Mouse (Mus musculus) thymus, postnatal 14 days (tissue): Measurements from ENCODE around the gene 1810009A15Rik.
"Not testable (repeated sequence)": the region's sequence is repeated elsewhere in the genome, so short reads cannot be mapped to it uniquely, and the experiment has no call there.

ENCODE experiments used
- DNase-seq: peaks from one replicate; pipeline ENCODE4 v3.0.0; 2021

Gene 1810009A15Rik

DNA sequence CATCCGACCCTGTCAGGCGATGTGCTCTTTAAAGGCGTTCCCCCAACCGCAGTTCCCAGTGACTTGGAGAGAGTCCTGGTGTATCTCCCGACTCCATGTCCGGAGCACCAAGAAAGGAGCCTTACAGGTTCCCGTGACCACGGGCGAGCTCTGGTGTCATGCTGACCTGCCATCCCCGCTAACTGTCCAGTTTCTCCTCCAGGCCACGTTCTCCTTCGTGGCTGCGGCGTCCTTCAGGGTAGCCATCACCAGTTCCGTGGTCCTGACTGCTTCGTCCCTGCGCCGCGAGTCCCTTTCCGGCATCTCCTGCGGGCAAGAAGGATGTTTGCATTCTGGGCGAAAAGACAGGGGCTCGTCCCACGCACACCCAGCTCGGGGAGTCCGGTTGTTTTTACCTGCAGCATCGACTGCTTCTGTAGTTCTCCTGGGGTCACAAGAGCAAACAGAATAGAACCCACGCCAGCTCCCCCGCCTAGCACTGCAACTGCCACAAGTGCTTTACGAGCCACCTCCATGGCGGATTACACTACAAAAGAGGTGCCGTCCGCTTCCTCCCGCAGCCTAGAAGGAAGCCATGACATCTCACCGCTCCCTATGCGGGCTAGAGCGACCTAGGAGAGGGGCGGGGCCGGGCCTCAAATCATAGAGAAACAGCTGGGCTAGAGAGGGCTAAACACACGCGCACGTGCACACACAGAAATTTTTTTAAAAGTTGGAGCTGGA is 8.2 kb upstream of the 1810009A15Rik start, which contains the start of gene Uqcc3:
Gene Uqcc3, minus strand, starts transcription at position 613 of the 723 bp plus-strand sequence.
- peak; percentile 94 for DNase-seq

DNA sequence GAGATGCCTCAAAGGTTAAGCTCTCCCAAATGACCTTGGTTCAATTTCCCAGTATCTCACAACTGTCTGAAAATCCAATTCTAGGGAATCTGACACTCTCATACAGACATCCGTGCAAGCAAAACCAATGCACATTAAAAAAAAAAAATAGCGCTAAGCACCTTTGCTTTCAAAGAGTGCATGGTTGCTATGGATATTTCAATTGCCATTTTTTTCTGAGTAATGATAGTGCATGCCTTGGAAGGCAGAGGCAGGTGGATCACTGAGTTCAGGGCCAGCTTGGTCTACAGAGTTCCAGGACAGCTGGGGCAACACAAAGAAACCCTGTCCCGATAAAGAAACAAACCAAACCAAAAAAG is 7.6 kb upstream of the 1810009A15Rik start:
- no peak for DNase-seq

- no peak for DNase-seq
Measured at GRCm38 (mm10) chr19:8883616-8884015, 5.0 kb upstream of the 1810009A15Rik start, which contains the start of the genes Lbhd1 and Gm49403. Lbhd1 (plus strand) TSS chr19:8883732. Gm49403 (plus strand) TSS chr19:8883930.

GRCm38 (mm10) chr19:8886916-8887584 is 1.6 kb upstream of the 1810009A15Rik start:
- no peak for DNase-seq

DNA sequence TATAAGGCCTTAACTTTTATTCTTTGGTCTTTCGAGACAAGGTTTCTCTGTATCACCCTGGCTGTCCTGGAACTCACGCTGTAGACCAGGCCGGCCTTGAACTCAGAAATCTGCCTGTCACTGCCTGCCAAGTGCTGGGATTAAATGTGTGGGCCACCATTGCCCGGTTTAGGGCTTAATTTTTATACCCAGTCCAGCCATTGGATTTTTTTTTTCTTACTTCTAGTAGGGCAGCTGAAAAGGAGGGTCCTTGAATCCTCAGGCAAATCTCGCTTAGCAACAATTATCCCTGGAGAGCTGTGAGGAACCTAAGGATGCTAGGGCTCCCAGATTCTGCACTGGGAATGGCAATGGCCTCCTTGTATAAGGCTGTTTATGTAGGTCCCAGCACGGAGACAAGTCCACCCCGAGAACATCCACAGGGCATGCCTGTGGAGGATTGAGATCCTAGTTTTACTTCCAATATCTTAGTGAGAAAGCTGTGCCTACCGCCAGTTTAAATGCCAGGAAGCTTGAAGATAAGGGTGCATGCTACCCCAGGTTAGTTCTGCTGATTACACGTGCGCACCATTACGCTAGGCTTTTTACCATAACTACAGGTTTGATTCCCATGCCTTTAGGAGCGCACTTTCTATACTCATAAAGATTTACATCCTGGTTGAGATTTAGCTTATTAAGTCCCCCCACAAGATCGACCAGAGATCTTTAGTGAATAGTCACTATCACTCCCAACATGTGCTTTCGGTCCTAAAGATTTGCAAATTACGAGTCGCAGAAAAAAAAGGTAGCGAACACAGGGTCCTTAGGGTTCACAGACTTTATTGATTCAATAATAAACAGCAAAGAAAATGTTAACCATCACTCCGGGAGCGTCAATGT is 829 bp upstream of the 1810009A15Rik start:
- DNase-seq: no peak

- peak; percentile 88 for DNase-seq
Measured at GRCm38 (mm10) chr19:8892829-8893766, 4.4 kb downstream of the 1810009A15Rik start, which contains the start of gene Ints5. Ints5 (plus strand) TSS chr19:8893005.

DNA sequence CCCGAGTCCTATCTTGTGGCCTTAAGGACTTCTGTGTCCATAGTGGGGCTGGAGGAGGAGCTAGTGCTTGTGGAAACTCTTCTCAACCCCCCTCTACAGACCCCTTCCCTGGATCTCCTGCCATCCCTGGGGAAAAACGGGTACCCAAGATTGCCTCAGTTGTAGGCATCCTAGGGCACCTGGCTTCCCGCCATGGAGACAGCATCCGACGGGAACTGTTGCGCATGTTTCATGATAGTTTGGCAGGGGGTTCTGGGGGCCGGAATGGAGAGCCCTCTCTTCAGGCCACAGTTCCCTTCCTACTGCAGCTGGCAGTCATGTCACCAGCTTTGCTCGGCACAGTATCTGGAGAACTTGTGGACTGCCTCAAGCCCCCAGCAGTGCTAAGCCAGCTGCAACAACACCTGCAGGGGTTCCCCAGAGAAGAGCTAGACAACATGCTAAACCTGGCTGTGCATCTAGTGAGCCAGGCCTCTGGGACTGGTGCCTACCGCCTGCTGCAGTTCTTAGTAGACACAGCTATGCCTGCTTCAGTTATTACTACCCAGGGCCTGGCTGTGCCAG is 6.8 kb downstream of the 1810009A15Rik start:
- DNase-seq: no peak

DNA sequence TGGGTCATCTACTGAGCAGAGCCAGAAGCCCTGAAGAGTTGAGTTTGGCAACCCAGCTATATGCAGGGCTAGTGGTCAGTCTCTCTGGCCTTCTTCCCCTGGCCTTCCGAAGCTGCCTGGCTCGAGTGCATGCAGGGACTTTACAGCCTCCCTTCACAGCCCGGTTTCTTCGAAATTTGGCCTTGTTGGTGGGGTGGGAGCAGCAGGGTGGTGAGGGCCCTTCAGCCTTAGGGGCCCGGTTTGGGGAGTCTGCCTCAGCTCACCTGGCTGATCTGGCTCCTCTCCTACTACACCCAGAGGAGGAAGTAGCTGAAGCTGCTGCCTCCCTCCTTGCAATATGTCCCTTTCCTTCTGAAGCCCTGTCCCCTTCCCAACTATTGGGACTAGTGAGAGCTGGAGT is 7.6 kb downstream of the 1810009A15Rik start:
- DNase-seq: not testable (repeated sequence)

DNA sequence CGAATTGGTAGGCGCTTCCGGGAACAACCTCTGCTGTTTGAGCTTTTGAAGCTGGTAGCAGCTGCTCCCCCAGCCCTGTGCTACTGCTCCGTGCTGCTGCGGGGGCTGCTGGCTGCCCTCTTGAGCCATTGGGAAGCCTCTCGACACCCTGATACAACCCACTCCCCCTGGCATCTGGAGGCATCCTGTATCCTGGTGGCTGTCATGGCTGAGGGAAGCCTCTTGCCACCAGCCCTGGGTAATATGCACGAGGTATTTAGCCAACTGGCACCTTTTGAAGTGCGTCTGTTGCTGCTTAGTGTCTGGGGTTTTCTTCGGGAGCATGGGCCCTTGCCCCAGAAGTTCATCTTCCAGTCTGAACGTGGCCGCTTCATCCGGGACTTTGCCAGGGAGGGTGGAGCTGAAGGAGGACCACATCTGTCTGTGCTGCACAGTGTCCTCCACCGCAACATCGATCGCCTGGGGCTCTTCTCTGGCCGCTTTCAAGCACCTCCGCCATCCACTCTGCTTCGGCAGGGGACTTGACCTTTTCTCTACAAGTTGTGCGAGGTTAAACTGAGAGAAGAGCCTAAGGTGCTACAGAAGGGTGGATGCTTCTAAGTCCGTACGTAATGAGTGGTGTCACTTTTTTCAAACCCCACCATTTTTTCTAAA is 8.7 kb downstream of the 1810009A15Rik start:
- DNase-seq: peak; percentile 37

GRCm38 (mm10) chr19:8897865-8898495 is 9.3 kb downstream of the 1810009A15Rik start, which contains the start of gene Ganab:
Ganab (plus strand) TSS chr19:8898071.
- peak; percentile 96 for DNase-seq

- peak; percentile 31 for DNase-seq
Measured at GRCm38 (mm10) chr19:8898576-8898975, 9.9 kb downstream of the 1810009A15Rik start.

DNA sequence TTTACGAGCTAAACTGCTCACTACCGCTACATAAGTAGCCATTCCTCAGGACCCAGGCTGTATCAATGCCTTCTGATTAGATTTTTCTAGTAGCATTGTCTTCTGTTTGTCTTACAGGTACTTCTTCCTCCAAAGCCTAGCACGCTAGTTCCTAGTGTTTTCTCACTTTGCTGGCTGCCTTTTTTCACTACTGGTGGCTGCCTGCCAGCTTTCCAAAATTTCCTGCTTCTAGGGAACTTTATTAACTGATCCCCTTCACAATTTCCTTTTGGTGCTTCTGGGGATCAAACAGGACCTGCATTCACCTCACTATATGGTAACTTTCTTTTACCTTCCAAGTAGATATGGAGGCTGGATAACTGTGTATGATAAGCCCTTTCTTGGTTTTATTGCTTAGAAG is 10.4 kb downstream of the 1810009A15Rik start:
- DNase-seq: no peak

DNA sequence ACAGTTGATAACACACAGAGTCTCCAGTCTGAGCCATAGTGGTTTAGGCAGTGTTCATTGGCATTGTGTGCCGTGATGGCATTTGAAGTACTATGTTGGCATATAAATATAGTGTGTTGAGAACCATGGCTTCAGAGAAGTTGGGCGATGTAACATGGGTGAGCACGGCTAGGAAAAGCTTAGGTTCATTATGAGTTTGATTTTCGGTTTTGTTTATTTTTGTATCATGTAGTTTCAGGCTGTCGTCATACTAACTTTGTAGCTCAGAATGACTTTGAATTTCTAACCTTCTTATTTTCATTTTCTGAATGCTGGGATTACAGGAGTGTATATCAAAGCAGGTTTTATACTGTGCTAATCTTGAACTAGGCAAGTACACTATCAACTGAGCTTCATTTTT is 14.8 kb downstream of the 1810009A15Rik start:
- DNase-seq: no peak

DNA sequence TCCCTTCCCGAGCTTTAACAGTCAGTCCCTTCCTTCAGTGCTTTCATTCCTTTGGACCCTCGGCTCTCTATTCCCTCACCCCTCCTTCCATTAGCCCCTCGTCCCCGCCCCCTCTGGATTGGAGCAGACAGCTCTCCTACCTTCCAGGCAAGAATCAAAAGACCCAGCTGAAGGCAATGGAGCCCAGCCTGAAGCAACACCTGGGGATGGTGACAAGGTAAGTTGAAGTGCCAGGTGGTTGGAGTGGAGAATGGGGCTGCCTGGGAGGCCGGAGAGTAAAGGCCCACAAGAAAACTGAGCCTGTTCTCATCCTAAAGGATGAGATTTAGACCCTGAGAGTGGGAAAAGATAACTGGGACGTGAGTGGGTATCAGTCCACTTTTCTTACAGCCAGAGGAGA is 19.9 kb downstream of the 1810009A15Rik start:
- DNase-seq: no peak

DNA sequence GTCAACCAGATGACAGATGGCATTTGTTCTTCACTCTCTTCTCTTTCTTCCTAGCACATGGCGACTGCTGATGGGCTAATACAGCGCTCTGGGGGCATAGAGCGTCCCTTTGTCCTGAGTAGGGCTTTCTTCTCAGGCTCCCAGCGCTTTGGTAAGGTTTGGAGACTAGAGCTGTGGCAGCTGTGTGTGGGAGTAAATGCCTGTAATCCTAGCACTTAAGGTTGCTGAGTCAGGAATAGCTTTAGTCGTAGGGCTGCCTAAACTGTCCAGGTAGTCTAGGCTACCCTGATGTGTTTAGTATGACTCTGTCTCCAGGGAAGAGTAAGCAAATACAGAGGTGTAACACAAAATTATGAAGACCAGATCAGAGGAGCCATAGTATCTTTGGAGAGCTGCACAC is 23.2 kb downstream of the 1810009A15Rik start:
- DNase-seq: no peak

GRCm38 (mm10) chr19:8914212-8914611 is 25.6 kb downstream of the 1810009A15Rik start:
- no peak for DNase-seq

DNA sequence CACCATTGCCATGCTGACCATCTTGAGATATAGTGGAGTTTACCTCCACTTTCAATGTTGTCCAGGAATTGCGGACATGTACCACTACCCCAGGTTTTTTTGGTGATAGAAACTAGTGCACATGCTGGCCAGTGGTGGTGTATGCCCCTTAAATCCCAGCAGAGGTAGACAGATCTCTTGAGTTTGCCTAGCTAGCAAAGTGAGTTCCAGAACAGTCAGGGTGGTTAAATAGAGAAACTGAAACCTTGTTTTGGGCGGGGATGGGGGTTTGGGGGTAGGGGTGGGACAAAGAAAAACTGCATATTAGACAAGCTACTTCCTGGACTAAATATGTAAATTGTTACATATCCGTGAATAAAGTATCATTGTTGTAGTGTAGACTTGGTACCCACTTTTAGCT is 30.3 kb downstream of the 1810009A15Rik start:
- no peak for DNase-seq

DNA sequence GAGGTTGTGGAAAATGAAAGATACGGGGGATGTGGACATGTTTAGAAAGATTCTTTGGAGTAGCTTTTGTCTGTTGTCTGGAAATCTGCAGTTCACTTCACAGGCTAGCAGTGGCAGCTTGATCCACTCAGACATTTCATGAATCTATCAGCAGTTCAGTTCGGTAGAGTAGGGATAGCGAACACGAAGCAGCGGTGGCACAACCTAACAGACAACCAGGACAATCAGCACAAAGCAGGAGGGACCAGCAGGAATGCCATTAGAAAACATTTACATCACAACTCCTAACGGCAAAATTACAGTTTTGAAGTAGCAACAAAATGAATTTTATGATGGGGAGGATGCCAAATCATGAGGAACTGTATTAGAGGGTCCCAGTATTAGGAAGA is 31.0 kb downstream of the 1810009A15Rik start:
- no peak for DNase-seq

DNA sequence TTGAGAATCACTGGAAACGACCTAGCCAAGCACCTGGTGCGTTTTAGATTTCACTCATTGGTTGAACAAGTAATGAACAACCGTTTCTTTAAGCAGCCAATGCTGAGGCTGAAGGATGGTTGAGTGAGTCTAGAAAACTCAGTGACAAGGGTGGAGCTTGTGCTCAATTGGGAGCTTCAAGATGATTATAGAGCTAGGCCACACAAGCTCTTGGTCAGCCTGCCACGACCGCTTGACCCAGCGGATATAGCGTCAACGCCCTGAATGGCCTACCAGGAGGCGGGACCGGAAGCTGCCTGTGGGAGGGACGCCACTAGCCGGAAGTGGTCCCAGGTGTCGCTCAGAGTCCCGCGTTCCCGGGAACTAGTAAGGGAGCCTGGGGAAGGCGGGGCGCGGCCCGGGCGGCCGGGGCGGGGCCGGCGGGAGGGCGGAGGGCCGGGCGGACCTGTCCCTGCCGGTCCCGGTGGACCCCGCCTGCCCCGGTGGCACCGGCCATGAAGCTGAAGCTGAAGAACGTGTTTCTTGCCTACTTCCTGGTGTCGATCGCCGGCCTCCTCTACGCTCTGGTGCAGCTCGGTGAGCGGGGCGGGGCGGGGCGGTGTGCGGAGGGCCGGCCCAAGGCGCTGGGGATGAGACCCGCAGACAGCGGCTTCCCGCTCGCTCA is 31.6 kb downstream of the 1810009A15Rik start, which contains the start of gene B3gat3:
Gene B3gat3, plus strand, starts transcription at position 302 of the 664 bp plus-strand sequence.
- peak; percentile 85 for DNase-seq

DNA sequence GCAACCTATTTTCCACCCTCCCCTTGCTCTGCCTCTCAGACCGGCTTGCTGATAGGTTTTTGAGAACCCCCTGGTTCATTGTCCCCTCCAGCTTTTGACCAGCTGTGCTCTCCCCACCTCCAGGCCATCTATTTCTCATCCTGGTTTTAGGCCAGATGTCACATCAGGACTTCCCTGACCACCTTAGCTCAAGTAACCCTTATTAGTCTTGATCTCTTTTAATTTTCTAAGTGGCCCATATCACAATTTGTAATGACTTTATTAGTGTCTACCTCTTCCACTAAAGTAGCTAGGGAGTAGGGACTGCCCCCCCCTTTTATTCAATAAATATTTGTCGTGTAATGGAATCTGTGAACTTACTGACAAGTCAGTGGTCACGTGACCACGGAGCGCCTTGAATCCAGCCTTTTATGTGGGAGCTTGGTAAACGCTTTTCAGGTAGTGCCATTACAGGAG is 32.2 kb downstream of the 1810009A15Rik start:
- peak; percentile 39 for DNase-seq
